Mouse (Mus musculus) kidney, postnatal 25 days (tissue): ENCODE measurements around the gene Frem2.

Source experiments
- DNase-seq, 2 experiments: peaks; one replicate each; pipeline ENCODE4 v3.0.0; 2021; ENCODE audit warnings: mixed read lengths in 2 of 2

Gene Frem2

DNA sequence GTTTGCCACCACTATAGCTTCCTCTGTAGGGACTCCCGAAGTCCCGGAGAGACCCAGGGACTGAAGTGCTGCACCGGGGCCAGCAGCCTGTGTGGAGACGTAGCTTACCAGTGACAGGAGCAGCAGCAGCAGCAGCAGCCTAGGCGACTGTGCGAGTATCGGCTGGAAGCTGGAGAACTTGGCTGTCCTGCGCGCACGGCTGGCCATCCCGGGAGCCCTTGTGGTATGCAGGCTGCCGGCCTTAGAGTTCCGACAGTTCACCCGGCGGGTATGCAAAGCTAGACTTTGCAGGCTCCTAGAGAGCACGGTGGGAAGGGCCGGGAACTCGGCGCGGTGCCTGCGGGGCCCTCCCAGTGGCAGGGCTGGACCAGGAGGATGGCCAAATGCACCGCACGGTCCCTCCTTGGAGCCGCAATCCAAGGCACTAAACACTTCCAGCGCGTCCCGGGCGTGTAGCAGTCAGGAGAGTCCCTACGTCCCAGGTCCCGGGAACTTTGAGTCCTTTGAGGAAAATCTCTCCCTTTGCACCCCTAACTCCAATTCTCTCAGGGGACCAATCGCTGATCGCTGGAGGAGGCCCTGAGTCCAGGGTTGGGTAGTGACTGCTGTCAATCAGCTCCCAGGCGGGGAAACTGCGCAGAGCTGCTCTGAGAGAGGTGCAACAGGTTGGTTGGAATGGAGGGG is at the start of gene Frem2:
Gene Frem2, minus strand, starts transcription at position 478 of the 684 bp plus-strand sequence.
- DNase-seq: peak; percentile 86 to 95

DNA sequence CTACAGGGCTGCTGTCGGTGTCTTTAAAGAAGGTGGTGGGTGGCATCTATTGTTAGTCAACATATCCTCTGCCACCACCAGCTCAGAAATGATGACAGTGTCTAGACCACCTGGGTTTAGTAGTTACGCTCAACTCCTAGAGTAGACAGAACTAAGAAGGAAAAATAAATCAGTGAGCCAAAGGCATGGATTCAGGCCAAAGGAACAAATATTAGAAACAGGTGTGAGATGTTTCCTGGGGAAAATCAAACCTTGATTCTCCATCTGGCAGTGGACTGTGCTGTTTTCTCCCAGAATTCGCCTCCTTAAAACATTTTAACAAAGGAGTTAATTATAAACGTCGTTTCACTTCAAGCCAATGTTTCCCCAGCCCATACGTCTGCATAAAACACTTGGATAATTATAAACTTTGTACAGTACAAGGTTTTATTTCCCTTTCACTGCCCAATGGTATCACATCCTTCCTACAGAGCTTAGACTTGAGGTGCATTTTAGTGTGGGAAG is 48.9 kb upstream of the Frem2 start:
- DNase-seq: no peak

DNA sequence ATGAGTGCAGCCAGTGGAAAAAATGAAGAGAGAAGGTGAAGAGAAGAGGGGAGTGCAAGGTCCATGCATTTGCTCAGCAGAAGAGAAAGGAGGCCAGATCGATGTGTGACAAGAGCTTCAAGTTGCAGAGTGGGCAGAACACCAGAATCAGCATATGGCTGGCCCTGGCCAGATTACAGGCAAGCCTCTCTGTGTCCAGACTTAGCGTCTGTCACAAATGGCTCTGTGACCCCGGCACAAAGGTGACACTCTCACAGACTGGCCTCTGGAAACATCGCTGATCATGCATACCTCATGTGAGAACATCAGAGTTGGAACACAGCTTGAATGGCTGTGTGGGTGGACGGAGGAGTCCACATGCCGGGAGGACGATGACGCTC is 46.0 kb upstream of the Frem2 start:
- peak; percentile 18 to 70 for DNase-seq

DNA sequence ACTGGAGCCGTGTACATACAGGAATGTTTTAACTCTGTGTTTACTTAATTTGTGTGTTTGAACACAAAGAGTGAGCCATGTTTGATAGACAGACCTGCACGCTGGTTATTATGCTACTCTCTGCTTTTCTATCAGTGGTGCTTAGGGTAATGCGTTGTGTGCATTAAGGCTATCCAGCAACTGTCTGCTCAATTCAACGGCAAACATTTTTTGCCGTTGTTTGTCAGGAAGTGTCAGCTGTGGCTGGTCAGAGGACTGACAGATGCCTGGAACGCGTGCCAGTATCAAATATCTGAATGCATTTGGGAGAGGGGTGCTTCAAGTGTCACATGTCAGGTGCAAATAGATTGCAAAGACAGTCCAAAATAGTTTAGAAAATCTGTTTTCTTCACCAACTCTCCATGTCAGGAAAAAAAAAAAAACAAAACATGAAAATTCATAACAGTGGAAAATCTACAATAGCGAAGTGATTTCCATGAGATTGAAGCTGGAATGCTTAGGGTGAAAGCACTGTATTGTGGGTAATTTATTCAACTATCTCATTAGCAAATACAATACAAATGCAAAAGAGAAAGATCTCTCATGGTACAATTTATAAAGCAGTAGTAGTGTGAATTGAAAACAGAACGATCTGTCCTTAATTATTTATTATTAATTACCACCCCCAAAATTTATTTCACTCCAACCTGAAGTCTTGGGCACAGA is 45.4 kb upstream of the Frem2 start:
- DNase-seq: no peak

DNA sequence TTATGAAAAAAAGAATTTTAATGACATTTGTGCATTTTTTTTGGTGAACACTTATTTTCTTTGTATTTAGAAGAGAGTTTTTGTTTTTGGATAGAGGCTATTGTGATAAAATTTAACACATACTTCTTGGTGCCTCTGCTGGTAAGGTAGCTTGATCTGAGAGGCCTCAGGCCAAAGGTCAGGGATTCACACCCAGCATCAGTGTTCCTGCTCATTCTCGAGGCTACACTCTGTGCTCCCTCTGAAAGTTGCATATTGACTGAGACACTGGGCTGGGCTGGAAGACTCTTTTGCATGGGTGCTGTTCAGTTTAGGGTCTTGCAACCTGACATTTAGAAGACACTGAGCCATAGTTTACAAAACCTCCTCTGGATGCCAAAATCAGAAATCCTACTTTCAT is 44.8 kb upstream of the Frem2 start:
- no peak for DNase-seq

DNA sequence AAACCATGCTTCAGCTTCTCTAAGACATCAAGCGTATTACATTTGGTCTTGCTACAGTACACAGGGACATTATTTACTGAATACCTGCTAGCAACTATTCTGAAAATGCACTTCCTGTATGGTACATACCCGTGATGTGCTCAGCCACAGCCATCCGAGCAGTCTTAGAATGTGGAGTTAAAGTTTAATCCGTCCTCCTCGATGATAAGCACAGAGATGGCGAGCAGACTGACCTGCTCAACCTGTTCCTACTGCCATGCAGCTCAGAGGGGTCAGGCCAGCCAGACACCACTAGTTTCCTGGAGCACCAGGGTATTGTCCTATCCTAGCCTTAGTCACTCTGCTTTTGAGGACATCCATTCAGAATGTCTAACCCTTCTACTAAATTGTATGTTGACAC is 30.6 kb upstream of the Frem2 start:
- DNase-seq: peak; percentile 31 to 66

DNA sequence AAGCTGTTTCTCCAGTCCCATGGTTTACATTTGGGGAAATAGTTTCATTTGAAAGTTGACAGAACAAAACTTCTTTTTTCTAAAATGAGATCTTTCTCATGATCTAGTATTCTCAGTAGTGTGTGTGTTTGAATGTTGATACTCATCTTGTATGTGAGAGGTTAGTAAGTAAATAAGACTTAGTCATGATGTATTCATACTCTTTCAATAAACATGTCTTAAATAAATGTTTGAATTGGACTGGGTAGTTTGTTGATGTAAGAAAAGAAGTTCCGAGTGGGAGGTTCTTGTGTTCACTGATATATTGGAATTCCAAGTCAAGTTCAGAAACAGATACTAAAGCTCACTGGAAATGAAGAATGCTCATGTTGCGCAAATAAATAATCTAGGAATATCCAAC is 25.1 kb upstream of the Frem2 start:
- DNase-seq: no peak

DNA sequence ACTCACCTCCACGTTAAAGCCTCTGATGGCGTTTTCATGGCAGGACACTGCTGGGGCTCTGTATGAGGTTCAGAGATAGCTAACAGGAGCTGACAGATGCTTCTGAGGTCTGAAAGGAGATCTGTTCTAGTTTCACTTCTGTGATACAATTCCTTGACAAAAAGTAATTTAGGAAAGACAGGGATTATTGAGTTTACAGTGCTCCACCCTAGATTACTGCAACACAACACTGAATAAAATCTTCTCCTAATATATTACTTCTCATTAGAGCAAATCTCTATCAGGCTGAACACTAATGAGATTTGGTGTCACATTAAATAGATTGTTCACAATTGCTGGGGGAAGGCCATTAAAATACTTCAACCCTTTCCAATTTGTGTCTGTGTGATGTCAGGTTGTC is 23.7 kb upstream of the Frem2 start:
- no peak for DNase-seq

DNA sequence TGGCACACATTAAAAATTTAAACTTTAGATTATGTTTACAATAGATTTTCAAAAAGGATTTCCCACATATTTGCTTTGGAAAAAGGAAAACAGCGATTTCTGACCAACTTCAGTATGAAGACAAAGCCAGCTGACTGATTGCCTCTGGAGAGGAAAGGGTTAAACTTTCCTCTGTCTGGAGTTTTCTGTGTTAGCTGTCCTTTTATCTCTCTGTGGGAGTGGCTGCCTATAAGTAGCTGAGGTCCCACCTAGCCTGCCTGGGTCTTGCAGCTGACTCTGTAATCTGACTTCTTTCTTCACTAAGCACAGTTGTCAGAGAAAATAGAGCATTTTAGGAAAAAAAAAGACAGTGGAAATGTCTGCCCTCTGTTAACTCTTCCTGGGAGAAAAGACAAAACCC is 17.1 kb upstream of the Frem2 start:
- DNase-seq: no peak

DNA sequence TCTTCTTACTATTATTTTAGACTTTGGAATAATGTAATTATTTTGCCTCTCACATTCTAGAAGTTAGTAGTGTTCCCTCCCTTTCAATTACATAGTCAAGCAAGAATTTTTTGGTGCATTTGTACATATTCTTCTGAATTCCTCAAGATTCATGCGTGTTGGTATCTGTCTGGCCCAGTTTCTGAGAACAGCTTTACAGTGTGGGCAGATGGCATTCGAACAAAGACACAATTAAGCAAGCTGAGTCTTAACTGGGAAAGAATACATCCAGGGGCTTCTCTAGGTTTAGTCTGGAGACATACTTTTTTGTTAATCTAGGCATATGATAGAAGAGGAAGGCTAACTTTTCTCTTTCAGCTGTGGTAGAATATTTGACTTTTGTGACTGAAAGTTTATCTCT is 12.6 kb upstream of the Frem2 start:
- DNase-seq: no peak

DNA sequence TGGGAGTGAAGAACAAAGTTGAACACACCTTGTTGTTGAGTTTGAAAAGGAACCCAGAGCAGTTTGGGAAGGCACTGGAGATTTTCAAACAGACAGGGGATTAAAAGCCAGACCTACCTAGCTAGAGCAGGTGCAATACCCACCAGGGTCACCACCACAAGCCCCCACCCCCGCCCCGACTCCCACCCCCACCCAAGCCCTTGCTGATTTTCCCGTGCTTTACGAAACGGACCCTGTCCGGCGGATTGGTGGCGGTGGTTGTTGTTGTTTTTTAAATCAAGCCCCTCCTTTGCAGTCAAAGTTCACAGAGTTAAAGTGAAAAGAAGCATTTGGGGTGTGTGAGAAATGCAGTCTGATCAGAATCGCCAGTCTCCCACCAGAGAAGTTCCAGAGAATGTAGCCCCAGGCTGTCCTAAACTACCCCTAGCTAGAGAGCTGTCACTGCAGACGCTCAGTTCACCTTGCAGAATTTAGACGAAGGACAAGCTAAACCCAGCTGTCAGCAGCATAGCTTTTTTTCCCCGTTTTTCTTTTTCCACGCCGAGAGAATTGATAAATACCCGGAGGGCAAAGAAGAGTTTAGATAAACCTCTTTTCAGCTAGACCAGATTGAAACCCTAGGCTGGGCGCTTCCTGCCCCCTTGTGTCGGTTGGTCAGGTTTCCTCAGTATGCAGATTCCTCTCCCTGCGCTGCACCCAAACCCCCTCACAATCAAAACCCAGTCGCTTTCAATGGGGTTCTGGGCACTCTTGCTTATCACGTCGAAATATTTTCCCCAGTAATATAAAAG is 784 bp upstream of the Frem2 start:
- DNase-seq: peak; percentile 53 to 63

DNA sequence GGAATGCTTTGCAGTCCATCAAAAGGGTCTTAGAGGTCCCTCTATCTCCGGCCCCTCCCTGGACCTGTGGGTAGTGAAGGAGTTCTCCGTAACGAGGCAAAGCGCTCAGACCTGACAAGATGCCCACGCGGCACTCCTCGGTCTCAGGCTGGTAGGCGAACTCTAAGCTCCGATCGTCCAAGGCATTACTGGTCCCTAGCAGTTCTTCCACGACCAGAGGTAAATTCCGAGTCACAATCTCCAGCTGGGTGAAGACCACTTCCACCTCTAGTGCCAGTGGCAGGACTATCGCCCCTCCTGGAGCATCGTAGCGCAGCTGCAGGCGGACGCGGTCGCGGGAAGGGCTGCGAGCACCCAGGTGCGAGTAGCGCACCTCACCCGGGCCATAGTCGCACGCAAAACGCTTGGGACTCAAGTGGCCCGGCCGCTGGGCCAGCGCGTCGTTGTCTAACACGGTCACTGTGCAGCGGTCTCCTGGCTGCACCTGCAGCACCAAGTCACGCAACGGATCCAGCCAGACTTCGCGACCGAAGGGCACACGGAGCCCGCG is 752 bp downstream of the Frem2 start:
- DNase-seq: peak in 1 of 2 experiments; percentile 52

DNA sequence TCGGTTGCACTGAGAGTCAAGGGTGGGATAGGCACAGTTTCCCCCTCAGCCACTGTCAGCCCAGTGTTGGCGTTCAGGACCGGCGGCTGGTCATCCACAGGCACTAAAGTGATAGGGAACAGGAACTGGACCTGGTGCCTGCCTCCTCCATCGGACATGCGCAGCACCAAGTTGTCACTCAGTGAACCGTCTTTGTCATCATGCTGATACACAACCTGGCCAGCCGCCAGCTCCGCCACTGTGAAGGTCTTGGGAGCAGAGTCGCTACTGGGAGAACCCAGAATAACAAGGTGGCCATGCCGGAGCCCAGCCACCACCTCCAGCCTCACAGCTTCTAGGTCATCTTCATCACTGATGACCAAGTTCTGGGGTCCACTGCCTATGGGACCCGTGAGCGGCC is 1.8 kb downstream of the Frem2 start:
- DNase-seq: peak; percentile 27 to 42

DNA sequence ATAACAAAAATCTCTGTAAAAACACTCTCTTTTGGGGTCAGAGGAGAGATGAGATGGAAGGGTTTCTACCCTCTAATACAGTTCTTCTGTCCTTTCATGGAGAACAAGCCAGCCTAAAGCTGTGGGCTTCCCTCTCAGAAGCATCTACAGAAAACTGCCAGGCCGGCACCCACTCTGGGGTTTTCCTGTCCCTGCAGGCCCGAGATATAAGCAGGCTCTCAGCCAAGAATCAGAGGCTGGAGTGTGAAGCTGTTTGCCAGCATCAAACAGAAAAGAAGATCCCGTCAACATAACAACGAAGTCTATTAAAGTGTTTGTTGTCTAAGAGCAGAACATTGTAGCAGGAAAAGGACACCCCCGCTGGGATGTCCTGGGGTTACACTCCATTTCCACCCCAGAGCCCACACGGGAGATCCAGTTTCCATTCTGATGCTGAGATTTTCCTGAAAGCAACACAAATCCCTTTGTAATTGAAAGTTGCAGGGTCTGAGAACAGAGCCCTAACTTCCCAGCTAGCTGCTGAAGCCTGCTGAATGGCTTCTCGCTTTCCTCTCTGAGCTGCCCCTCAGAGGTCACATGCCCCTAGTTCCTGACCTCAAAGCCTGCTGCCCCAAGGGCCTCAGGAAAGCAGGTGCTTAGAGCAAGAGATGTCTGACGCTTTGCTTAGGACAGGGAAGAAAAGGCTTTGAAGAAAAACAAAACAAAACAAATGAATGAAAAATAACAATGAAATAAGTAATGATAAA is 7.0 kb downstream of the Frem2 start:
- no peak for DNase-seq

DNA sequence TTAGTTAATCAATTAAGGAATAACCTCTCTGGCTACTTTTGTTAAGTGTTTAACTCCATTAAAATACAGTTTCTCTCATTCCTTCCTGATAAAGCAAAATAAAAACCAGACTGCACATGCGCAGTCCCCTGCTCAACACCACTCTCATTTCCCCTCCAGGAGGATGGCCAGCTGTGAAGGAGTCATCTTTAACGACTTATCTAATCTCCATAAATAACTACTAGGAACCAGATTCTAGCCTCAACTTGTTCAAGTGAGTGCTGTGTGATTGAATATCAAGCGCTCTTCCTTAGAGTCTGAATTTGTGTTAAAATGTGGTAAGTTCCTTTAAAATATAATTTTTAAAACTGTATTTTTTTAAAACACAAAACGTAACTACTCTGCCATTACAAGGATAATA is 7.7 kb downstream of the Frem2 start:
- DNase-seq: no peak

DNA sequence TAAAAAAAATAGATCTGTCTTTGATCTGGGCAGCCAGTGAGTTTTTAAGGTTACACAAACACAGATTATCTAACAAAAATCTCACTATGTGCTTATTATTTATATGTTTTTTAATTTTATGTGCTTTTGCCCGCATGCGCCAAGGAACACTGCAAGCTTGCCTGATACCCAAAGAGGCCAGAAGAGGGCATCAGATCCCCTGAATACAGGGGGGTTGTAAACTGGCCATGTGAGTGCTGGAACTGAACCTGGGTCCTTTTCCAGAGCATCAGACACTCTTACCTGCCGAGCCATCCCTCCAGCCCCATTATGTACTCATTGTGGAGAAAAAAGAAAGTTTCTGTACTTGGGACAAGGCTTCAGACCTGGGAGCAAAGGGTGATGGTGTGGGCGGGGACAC is 8.3 kb downstream of the Frem2 start:
- no peak for DNase-seq

DNA sequence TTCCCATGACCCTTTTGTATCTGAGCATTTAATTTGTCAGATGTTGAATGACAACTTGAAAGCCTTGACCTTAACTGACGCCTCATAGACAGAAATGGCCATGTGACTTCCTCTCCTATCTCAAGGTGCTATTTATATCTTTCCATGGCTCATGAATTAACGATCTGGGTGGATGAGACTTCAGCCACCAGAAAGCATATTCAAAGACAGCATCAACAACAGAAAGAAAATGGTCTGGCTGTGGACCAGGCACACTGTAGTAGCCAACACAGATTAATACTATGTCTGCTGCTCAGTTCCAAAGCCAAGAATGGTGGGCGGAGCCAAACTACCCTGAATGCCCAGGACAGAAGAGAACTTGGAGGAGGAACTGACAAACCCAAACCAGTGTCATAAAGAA is 21.2 kb downstream of the Frem2 start:
- no peak for DNase-seq

DNA sequence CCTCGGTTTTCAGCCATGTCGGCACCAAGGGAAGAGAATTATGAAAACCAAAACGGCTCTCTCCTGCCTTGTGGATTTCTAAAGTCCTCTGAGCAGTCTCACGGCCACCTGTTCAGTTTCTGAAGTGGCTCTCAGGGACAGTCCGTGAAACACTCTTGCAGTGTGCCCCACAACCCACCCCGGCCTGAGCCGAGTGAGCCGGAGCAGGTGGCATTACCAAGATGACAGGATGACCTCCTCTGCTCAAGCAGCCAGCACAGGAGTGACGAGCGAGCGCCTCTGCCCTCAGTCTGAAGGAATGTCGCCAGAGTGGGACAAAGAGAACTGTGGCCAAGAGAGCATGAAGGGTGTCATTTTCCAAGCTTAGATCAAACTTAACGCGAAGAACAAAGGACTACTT is 26.0 kb downstream of the Frem2 start:
- no peak for DNase-seq

DNA sequence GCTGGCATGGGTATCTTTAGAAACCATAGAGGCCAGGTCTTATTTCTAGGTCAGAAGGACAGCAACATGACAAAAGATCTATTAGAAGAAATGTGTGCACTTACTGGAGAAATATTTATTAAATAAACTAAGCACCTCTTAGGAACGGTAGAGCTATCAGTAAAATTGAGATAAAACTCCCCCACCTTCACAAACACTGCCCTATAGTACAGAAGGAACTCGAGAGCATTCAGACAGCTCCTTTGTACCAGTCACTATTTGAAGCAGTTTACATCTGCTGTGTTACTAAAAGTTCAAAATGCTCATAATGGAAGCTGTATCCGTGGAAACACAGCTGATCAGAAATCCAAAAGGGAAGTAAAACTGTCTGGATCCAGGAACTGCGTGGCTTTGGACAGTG is 26.5 kb downstream of the Frem2 start:
- no peak for DNase-seq

DNA sequence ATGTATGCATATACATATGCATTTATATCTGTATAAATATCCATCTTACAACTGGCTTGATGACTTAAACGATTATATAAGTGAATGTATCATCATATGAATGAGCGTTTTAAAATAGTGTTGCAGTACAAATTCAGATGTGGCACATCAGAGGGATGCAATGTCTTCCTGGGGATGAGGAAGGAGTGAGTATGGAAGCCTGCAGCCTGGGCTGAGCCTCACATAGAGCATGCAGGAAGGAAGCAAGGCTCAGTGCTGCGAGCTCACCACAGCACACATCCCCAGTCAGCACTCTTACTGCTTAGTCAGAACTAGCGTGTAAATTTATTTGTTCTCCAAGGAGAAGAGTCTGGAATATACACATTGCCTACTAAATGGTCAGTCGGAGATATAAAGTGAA is 27.2 kb downstream of the Frem2 start:
- DNase-seq: no peak

DNA sequence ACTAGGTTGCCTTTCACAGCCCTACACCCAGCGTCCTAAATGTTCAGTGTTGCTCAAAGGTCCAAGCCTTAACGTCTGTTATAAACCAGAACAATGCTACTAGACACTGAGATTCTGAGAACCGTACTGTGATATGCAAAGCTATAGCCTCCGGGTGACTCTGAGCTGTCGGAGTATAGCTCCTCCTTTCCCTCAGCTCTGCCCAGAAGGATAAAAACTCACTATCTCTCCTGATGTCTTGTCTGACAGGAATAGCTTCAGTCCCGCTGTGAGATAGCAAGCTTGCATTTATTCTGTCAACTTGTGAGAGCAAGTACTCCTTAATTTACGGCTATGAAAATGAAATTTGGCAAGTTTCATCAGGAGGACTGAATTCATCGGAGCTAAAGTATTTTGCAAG is 33.9 kb downstream of the Frem2 start:
- DNase-seq: no peak

DNA sequence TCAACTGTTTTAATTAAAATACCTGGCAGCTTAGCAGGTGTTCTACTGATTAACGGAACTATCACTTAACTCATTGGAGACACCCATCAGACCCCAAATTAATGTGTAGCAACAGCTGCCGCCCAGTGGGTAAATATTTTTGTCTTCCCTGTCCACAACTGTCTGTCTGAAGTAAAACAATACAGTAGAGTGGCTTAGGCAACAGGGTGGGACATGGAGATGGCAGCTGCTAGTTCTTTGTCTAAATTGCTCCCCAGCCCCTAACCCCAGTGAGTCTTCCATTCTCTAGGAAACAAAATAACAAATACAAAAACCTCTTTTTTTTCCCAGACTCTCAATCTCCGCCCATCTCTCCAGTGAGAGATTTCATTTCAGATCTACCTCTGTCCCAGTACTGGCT is 36.2 kb downstream of the Frem2 start:
- no peak for DNase-seq

DNA sequence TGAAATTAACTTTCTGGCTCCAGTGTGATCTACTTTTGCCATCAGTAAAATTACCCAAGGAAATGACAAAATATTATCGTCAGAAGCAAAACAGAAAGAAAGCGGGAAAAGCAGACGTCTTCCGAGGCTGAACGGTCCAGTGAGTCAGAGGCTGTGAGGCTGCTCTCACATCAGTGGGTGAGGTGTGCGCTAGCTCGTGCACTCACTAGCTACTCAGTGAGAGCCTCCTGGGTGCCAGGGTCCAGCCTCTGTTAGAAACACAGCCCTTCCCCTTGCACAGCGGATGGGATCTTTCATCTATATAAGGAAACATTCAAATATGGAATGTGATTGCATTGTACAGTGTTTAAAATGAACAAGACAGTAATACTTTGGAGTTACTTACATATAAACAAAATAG is 36.8 kb downstream of the Frem2 start:
- DNase-seq: no peak
